In genomic region chr4:22490016-22490638, GRCm38 (mm10) we compare ENCODE assay signal across 9 mouse cellular contexts. TPM values are rescaled to one million over a fixed set of nuclear protein-coding genes. Genes with fewer than 3 reads are reported as not detected.
DNase-seq lines count a peak whose midpoint lies in the region; ATAC-seq and TF ChIP-seq lines count a peak whose summit lies in the region.
"Had no signal": no experiment of that assay in that cellular context is flagged by ENCODE, and none has a peak within 500 bp of the region (broad histone marks: within the 10 kb centered on the region; RNA-seq: fewer than 3 reads in every experiment).

No protein-coding gene starts in this region.

- H3K4me3 ChIP-seq in cerebellum, adult 2 months (replicated peaks; ENCODE audit: insufficient read depth, low read depth, low read length) = peak overlapping the region; percentile 53
- H3K4me3 ChIP-seq in E14TG2a.4 (replicated peaks; ENCODE audit: low read length) = peak overlapping the region; percentile 69
- peak overlapping the region; percentile 94 for H3K4me3 ChIP-seq in forebrain, embryonic 12.5 days (replicated peaks)
- H3K4me3 ChIP-seq in neural tube, embryonic 11.5 days (ENCODE audit: low read depth, low read length) = peak overlapping the region; percentile 93
- H3K4me3 ChIP-seq: erythroblast, embryonic 14.5 days had no signal

- H3K27me3 ChIP-seq in cerebellum, adult 2 months (ENCODE audit: control insufficient read depth, insufficient read depth, low read length) = peaks cover 11% of the 10 kb centered on the region; the same call in 1 of the 2 replicates
- H3K27me3 ChIP-seq in E14TG2a.4 (ENCODE audit: insufficient read depth, low read length) = peaks cover 87% of the 10 kb centered on the region
- peaks cover 5% of the 10 kb centered on the region; the same call in 1 of the 2 replicates for H3K27me3 ChIP-seq in forebrain, embryonic 12.5 days
- peaks cover 28% of the 10 kb centered on the region for H3K27me3 ChIP-seq in neural tube, embryonic 11.5 days (ENCODE audit: control insufficient read depth, insufficient read depth, low read length)

- intact Hi-C loops in left cerebral cortex, postnatal 36 days (cut with DNase I) = loop anchor here (10.0 kb wide), 1 partner anchor 435 kb away; no protein-coding TSS in a partner anchor

- DNase-seq in cerebellum, adult 2 months = peak; percentile 21 to 39
- DNase-seq in cerebellum, adult 8-10 months = no peak
- peak; percentile 70 to 76 for DNase-seq in left cerebral cortex, postnatal 36 days (ENCODE audit: low spot score in 2 of 2)
- peak; percentile 79 for DNase-seq in neural tube, embryonic 11.5 days (ENCODE audit: low spot score)
- DNase-seq in gastrocnemius, postnatal 10 days = no peak
- DNase-seq in spleen, adult 18-20 months = no peak

- peak overlapping the region; percentile 91 for H3K4me2 ChIP-seq in forebrain, embryonic 12.5 days
- peak overlapping the region; percentile 92 for H3K4me2 ChIP-seq in neural tube, embryonic 11.5 days (ENCODE audit: low read depth)

- H3K36me3 ChIP-seq in E14TG2a.4 (ENCODE audit: insufficient read depth, low read length) = no peaks in the 10 kb centered on the region
- no peaks in the 10 kb centered on the region for H3K36me3 ChIP-seq in forebrain, embryonic 12.5 days (replicated peaks)
- H3K36me3 ChIP-seq in neural tube, embryonic 11.5 days (ENCODE audit: control insufficient read depth, insufficient read depth, low read length) = no peaks in the 10 kb centered on the region

- under 1% methylated on average over 36 of the region's 36 CpGs for WGBS in cerebellum, adult 2 months
- under 1% methylated on average over 36 of the region's 36 CpGs for WGBS in forebrain, embryonic 12.5 days
- WGBS in neural tube, embryonic 11.5 days = under 1% methylated on average over 36 of the region's 36 CpGs

- peak overlapping the region; percentile 77 for H3K9ac ChIP-seq in forebrain, embryonic 12.5 days
- H3K9ac ChIP-seq in neural tube, embryonic 11.5 days (ENCODE audit: low read length) = peak overlapping the region; percentile 91

- ATAC-seq in forebrain, embryonic 12.5 days (ENCODE audit: low FRiP score) = no peak
- ATAC-seq in neural tube, embryonic 11.5 days (ENCODE audit: insufficient read depth, low FRiP score, low TSS enrichment) = no peak

- H3K4me1 ChIP-seq in cerebellum, adult 2 months (ENCODE audit: control insufficient read depth, insufficient read depth, low read length) = no peaks in the 10 kb centered on the region
- H3K4me1 ChIP-seq in E14TG2a.4 (replicated peaks; ENCODE audit: low read depth, low read length) = peaks cover 53% of the 10 kb centered on the region
- peaks cover 33% of the 10 kb centered on the region for H3K4me1 ChIP-seq in forebrain, embryonic 12.5 days
- H3K4me1 ChIP-seq in neural tube, embryonic 11.5 days (ENCODE audit: control insufficient read depth, insufficient read depth, low read length) = peaks cover under 1% of the 10 kb centered on the region; the same call in 1 of the 2 replicates

- no peak for TF ChIP-seq POLR2A in cerebellum, adult 2 months (IDR thresholded peaks at IDR 0.05; ENCODE audit: borderline replicate concordance, insufficient read depth, low read length)

- H3K27ac ChIP-seq in cerebellum, adult 2 months (ENCODE audit: insufficient read depth, low read length) = no peak overlapping the region
- peak overlapping the region; percentile 100 for H3K27ac ChIP-seq in forebrain, embryonic 12.5 days
- H3K27ac ChIP-seq in neural tube, embryonic 11.5 days (ENCODE audit: low read depth, low read length) = peak overlapping the region; percentile 95

- TF ChIP-seq CTCF in cerebellum, adult 2 months (IDR thresholded peaks at IDR 0.05; ENCODE audit: borderline replicate concordance, insufficient read depth, low read depth, low read length) = no peak
- TF ChIP-seq CTCF in E14TG2a.4 (conservative IDR thresholded peaks at IDR 0.05; ENCODE audit: low read length) = no peak

- H3K9me3 ChIP-seq in E14TG2a.4 (ENCODE audit: low read length) = no peaks in the 10 kb centered on the region
- H3K9me3 ChIP-seq in forebrain, embryonic 12.5 days = no peaks in the 10 kb centered on the region
- no peaks in the 10 kb centered on the region for H3K9me3 ChIP-seq in neural tube, embryonic 11.5 days (ENCODE audit: control insufficient read depth, low read length)

RNA-seq across cellular contexts. Expression of gene Pou3f2, which starts 2.0 kb away (rescaled TPM):
- polyA plus RNA-seq in cerebellum, adult 2 months (2012; rRNA removed) = 5.8 and 6.9 TPM in 2 replicates
- polyA plus RNA-seq in forebrain, embryonic 12.5 days (2016; fragmentation: Nextera tagmentation; extraction: Ambion mirVana) = 39.3 and 47.8 TPM in 2 replicates
- 10 to 100 TPM; 27.3 to 28.3 TPM for total RNA-seq in left cerebral cortex, postnatal 36 days (2021)
- 28.2 and 31.3 TPM in 2 replicates for polyA plus RNA-seq in neural tube, embryonic 11.5 days (2014; fragmentation: Nextera tagmentation; extraction: Ambion mirVana)
- under 1 TPM; 0.14 to 0.18 TPM for total RNA-seq in gastrocnemius, postnatal 10 days (2021)
- polyA plus RNA-seq: erythroblast, embryonic 14.5 days had no signal

Comparison
In these comparisons a context has a peak if more than half of its experiments do, and no peak if none do; other contexts are left out.
1. DNase-seq: peak in cerebellum, adult 2 months (2 of 2), left cerebral cortex, postnatal 36 days (2 of 2) and neural tube, embryonic 11.5 days (single experiment); none in cerebellum, adult 8-10 months (single experiment), gastrocnemius, postnatal 10 days (single experiment) and spleen, adult 18-20 months (0 of 2).
2. Peak in every context shown above with its lines, with median percentiles within 50 percentile points of each other: H3K4me3 ChIP-seq.